Mouse (Mus musculus) megakaryocyte progenitor cell, adult 5-6 weeks (primary cell): Measurements from ENCODE around the gene Prss28. TPM values are rescaled to one million over a fixed set of nuclear protein-coding genes. Genes with fewer than 3 reads are reported as not detected.
A peak's percentile ranks its signal among the peaks of the same experiment; 100 is the strongest.

ENCODE experiments used
- ATAC-seq: replicated peaks from 2 replicates; pipeline ENCODE4 v1.8.0; 2016; ENCODE audit warnings: mild to moderate bottlenecking, moderate TSS enrichment, inconsistent platforms; ENCODE audit not compliant: poor library complexity
- total RNA-seq, 2 experiments: library from RNA; stranded (forward) in 1 of 2; stranded (reverse) in 1 of 2; fragments of 157-497, 149-512 nt in 1 of 2; fragments of 200-1000 nt in 1 of 2; gene quantifications; 2 replicates each; pipeline versions ENCODE4 v1.2.3 to v1.2.4; 2015 to 2017

The Prss28 gene
- total RNA-seq (2015) (not detected in 2 replicates), total RNA-seq (2017) (not detected in 2 replicates)

- no peak for ATAC-seq
These were observed at the start of gene Prss28 for GRCm38 (mm10) chr17:25308346-25308745. Prss28 (plus strand) TSS chr17:25308646.

- no peak; the same call in 1 of the 2 replicates for ATAC-seq
These were observed 44.0 kb upstream of the Prss28 start for GRCm38 (mm10) chr17:25264453-25264852.

- no peak for ATAC-seq
These were observed 37.6 kb upstream of the Prss28 start for GRCm38 (mm10) chr17:25270795-25271335.

GRCm38 (mm10) chr17:25272326-25272725, 36.1 kb upstream of the Prss28 start:
- ATAC-seq = peak; percentile 15; the same call in 1 of the 2 replicates

GRCm38 (mm10) chr17:25272951-25273705, 35.3 kb upstream of the Prss28 start:
- ATAC-seq = peak; percentile 64

GRCm38 (mm10) chr17:25273706-25274501, 34.5 kb upstream of the Prss28 start:
- peak; percentile 84 for ATAC-seq

- no peak for ATAC-seq
These were observed 33.7 kb upstream of the Prss28 start, which contains the start of gene Ube2i for GRCm38 (mm10) chr17:25274571-25275346. Ube2i (minus strand) TSS chr17:25274622.

- ATAC-seq = no peak
These were observed 32.6 kb upstream of the Prss28 start for GRCm38 (mm10) chr17:25275833-25276232.

GRCm38 (mm10) chr17:25282133-25282532, 26.3 kb upstream of the Prss28 start:
- ATAC-seq = peak; percentile 96

- ATAC-seq = peak; percentile 91
These were observed 23.4 kb upstream of the Prss28 start for GRCm38 (mm10) chr17:25285033-25285432.

- peak; percentile 90 for ATAC-seq
These were observed 19.6 kb upstream of the Prss28 start for GRCm38 (mm10) chr17:25288842-25289241.

GRCm38 (mm10) chr17:25290411-25290810, 18.0 kb upstream of the Prss28 start:
- ATAC-seq = no peak

- no peak for ATAC-seq
These were observed 15.0 kb upstream of the Prss28 start for GRCm38 (mm10) chr17:25293495-25293894.

- no peak for ATAC-seq
These were observed 14.3 kb upstream of the Prss28 start for GRCm38 (mm10) chr17:25294111-25294510.

- no peak for ATAC-seq
These were observed 10.4 kb upstream of the Prss28 start, which contains the start of gene Prss34 for GRCm38 (mm10) chr17:25298094-25298493. Prss34 (plus strand) TSS chr17:25298394.

- no peak for ATAC-seq
These were observed 9.9 kb downstream of the Prss28 start, which contains the start of gene Prss29 for GRCm38 (mm10) chr17:25318354-25318753. Prss29 (plus strand) TSS chr17:25318654.

- no peak for ATAC-seq
These were observed 12.4 kb downstream of the Prss28 start for GRCm38 (mm10) chr17:25320819-25321218.

GRCm38 (mm10) chr17:25322930-25323329, 14.5 kb downstream of the Prss28 start:
- no peak for ATAC-seq

GRCm38 (mm10) chr17:25332321-25332720, 23.9 kb downstream of the Prss28 start:
- ATAC-seq = peak; percentile 85

GRCm38 (mm10) chr17:25333943-25334342, 25.5 kb downstream of the Prss28 start:
- ATAC-seq = peak; percentile 71

- ATAC-seq = no peak
These were observed 29.8 kb downstream of the Prss28 start for GRCm38 (mm10) chr17:25338218-25338617.
